Mouse (Mus musculus): ENCODE measurements around the gene Satb2. TPM values are rescaled to one million over a fixed set of nuclear protein-coding genes. Genes with fewer than 3 reads are reported as not detected.

Satb2 gene
- total and polyA plus RNA-seq, 3 experiments = 2.0 to 3.9 (median 2.1) TPM

DNA sequence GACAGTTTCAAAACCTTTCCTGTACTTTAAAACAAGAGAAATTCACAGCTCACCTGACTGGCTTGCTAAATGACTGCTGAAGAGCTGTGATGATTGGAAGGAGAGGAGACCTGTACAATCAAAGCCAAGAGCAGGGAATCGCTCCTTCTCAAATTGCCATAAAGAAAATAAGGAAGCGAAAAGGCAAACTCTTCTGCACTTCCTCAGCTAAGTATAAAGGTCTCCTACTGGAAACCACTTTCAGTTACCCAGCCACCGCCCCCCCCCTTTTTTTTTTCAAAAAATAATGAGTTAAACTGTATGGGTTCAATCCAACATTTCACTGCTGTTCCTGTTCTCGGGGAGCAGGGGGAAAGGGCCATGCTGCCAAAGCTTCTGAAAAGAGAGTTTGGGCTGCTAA lies 15.2 kb downstream of the Satb2 start:
- H3K4me3 ChIP-seq (replicated peaks in 1 of 3; ENCODE audit: low read depth in 2 of 3, low read length in 2 of 3, poor library complexity in 1 of 3) = no peak overlapping the region
- H3K27me3 ChIP-seq (replicated peaks) = no peaks in the 10 kb centered on the region
- no peak overlapping the region for H3K27ac ChIP-seq (ENCODE audit: insufficient read depth, low read depth)
- peaks cover 0 to under 1% of the 10 kb centered on the region in 2 experiments; a peak in 2 of 4 replicates for H3K4me1 ChIP-seq (ENCODE audit: control insufficient read depth in 1 of 2, insufficient read depth in 2 of 2)
- dilution Hi-C loops (cut with MboI; ENCODE audit: extremely low pct_ligation_motif_present, extremely low pct_unique_long_range_greater_than_20kb, low sequenced_read_pairs) = no loop called here
- in situ Hi-C loops (cut with MboI; ENCODE audit: low pct_ligation_motif_present, low pct_unique_long_range_greater_than_20kb, low sequenced_read_pairs) = no loop called here
- H3K9ac ChIP-seq (ENCODE audit: insufficient read depth, low read depth) = no peak overlapping the region
- no peak overlapping the region for H3K4me2 ChIP-seq (ENCODE audit: insufficient read depth, low read depth, poor library complexity, severe bottlenecking)
- no peaks in the 10 kb centered on the region; the same call in 1 of the 2 replicates for H3K79me2 ChIP-seq (replicated peaks; ENCODE audit: control insufficient read depth, extremely low read depth, insufficient read depth, poor library complexity, severe bottlenecking)
- no peak for DNase-seq (ENCODE audit: extremely low read depth)
- no peaks in the 10 kb centered on the region for H3K9me3 ChIP-seq (replicated peaks; ENCODE audit: low read length)
- TF ChIP-seq HCFC1 (IDR thresholded peaks at IDR 0.05; ENCODE audit: low read depth, low read length) = no peak
- TF ChIP-seq PAX5 (IDR thresholded peaks at IDR 0.05; ENCODE audit: low read length) = no peak
- TF ChIP-seq BHLHE40 (IDR thresholded peaks at IDR 0.05; ENCODE audit: low read depth, low read length) = no peak
- TF ChIP-seq NELFE (IDR thresholded peaks at IDR 0.05; ENCODE audit: low read depth, low read length) = no peak
- TF ChIP-seq CHD1 (IDR thresholded peaks at IDR 0.05; ENCODE audit: low read depth, low read length) = no peak
- no peak for TF ChIP-seq ETS1 (conservative IDR thresholded peaks at IDR 0.05; ENCODE audit: low read depth, low read length)
- H3K36me3 ChIP-seq (replicated peaks in 1 of 2; ENCODE audit: control insufficient read depth in 1 of 2, insufficient read depth in 1 of 2, low read length in 1 of 2) = peaks cover 7 to 43% of the 10 kb centered on the region in 2 experiments

DNA sequence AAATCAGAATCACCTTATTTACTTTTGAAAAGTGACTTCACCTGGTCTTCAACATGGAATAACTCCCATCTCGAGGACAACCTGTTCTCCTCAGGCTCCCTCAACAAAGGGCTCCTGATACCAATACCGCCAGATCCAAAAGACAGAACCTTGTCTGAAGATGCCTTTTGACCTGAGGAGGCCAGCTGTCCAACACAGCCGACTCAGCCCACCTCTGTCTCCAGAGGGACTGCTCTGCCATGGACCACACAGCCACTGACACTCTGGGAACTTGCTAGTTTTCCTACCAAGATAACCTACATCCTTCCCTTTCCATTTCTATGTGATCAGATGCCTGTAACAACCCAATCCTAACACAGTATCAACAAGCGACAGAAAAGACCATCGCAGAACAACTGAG lies 19.5 kb downstream of the Satb2 start:
- Histone ChIP-seq H3K27ac (ENCODE audit: insufficient read depth, low read depth) (no peak overlapping the region), H3K36me3 (replicated peaks in 1 of 2; ENCODE audit: control insufficient read depth in 1 of 2, insufficient read depth in 1 of 2, low read length in 1 of 2) (peaks cover 8 to 46% of the 10 kb centered on the region in 2 experiments), H3K27me3 (replicated peaks) (no peaks in the 10 kb centered on the region), H3K9ac (ENCODE audit: insufficient read depth, low read depth) (no peak overlapping the region), H3K4me1 (ENCODE audit: control insufficient read depth in 1 of 2, insufficient read depth in 2 of 2) (peaks cover 0 to 8% of the 10 kb centered on the region in 2 experiments; a peak in 2 of 4 replicates), H3K4me2 (ENCODE audit: insufficient read depth, low read depth, poor library complexity, severe bottlenecking) (no peak overlapping the region), H3K4me3 (replicated peaks in 1 of 3; ENCODE audit: low read depth in 2 of 3, low read length in 2 of 3, poor library complexity in 1 of 3) (no peak overlapping the region), H3K79me2 (replicated peaks; ENCODE audit: control insufficient read depth, extremely low read depth, insufficient read depth, poor library complexity, severe bottlenecking) (no peaks in the 10 kb centered on the region), H3K9me3 (replicated peaks; ENCODE audit: low read length) (no peaks in the 10 kb centered on the region)
- dilution Hi-C loops (cut with MboI; ENCODE audit: extremely low pct_ligation_motif_present, extremely low pct_unique_long_range_greater_than_20kb, low sequenced_read_pairs) = no loop called here
- in situ Hi-C loops (cut with MboI; ENCODE audit: low pct_ligation_motif_present, low pct_unique_long_range_greater_than_20kb, low sequenced_read_pairs) = no loop called here
- TF ChIP-seq KAT2A (IDR thresholded peaks at IDR 0.05; ENCODE audit: insufficient replicate concordance, low read length) = no peak
- no peak for TF ChIP-seq JUN (IDR thresholded peaks at IDR 0.05; ENCODE audit: insufficient read depth, low read depth, low read length)
- no peak for TF ChIP-seq MAX (IDR thresholded peaks at IDR 0.05; ENCODE audit: low read length)
- no peak for TF ChIP-seq HCFC1 (IDR thresholded peaks at IDR 0.05; ENCODE audit: low read depth, low read length)
- no peak for TF ChIP-seq MAFK (IDR thresholded peaks at IDR 0.05; ENCODE audit: insufficient replicate concordance, low read length)
- TF ChIP-seq CHD1 (IDR thresholded peaks at IDR 0.05; ENCODE audit: low read depth, low read length) = no peak
- TF ChIP-seq SIN3A (IDR thresholded peaks at IDR 0.05; ENCODE audit: low read length) = no peak
- no peak for TF ChIP-seq MYC (IDR thresholded peaks at IDR 0.05; ENCODE audit: low read depth, low read length)
- TF ChIP-seq TCF12 (IDR thresholded peaks at IDR 0.05; ENCODE audit: low read depth, low read length) = no peak
- no peak for TF ChIP-seq ZC3H11A (IDR thresholded peaks at IDR 0.05; ENCODE audit: low read depth, low read length)
- TF ChIP-seq GABPA (IDR thresholded peaks at IDR 0.05; ENCODE audit: insufficient replicate concordance, low read depth, low read length) = no peak
- TF ChIP-seq IRF4 (IDR thresholded peaks at IDR 0.05; ENCODE audit: low read depth, low read length) = no peak
- no peak for TF ChIP-seq POLR2A (IDR thresholded peaks at IDR 0.05; ENCODE audit: low read depth, low read length)
- no peak for TF ChIP-seq NELFE (IDR thresholded peaks at IDR 0.05; ENCODE audit: low read depth, low read length)
- TF ChIP-seq EP300 (IDR thresholded peaks at IDR 0.05; ENCODE audit: low read length) = no peak
- TF ChIP-seq ETS1 (conservative IDR thresholded peaks at IDR 0.05; ENCODE audit: low read depth, low read length) = no peak
- no peak for TF ChIP-seq MAZ (IDR thresholded peaks at IDR 0.05; ENCODE audit: low read depth, low read length)
- no peak for TF ChIP-seq USF2 (conservative IDR thresholded peaks at IDR 0.05; ENCODE audit: low read depth, low read length)
- no peak for TF ChIP-seq UBTF (IDR thresholded peaks at IDR 0.05; ENCODE audit: low read depth, low read length)
- TF ChIP-seq SMC3 (IDR thresholded peaks at IDR 0.05; ENCODE audit: low read depth, low read length) = no peak
- no peak for DNase-seq (ENCODE audit: extremely low read depth)

All from CH12.LX (cell line).